Mouse (Mus musculus) limb, embryonic 14.5 days (tissue): ENCODE measurements around the gene Sh3glb2. TPM values are rescaled to one million over a fixed set of nuclear protein-coding genes. Genes with fewer than 3 reads are reported as not detected.

ENCODE experiments used
- ATAC-seq: fragments of 200-750 bp; cut with Nextera tagmentation; 2 replicates; pipeline ENCODE4 v1.8.0; 2017; ENCODE audit warnings: low read depth, moderate number of reproducible peaks, moderate TSS enrichment; ENCODE audit not compliant: low FRiP score
- DNase-seq: peaks from one replicate; pipeline ENCODE4 v3.0.0-alpha.2; 2015; ENCODE audit warnings: low spot score
- H3K27ac ChIP-seq: fragments of 300-500 bp; sonication (generic); replicated peaks from 2 replicates; pipeline ENCODE4 v1.5.1; 2014; ENCODE audit warnings: low read depth, mild to moderate bottlenecking, low read length, moderate library complexity, mixed read lengths
- H3K27me3 ChIP-seq: fragments of 300-500 bp; sonication (generic); 2 replicates; pipeline ENCODE4 v1.6.1; 2014; ENCODE audit warnings: low read length, mixed read lengths; ENCODE audit not compliant: control insufficient read depth, insufficient read depth
- H3K36me3 ChIP-seq: fragments of 300-500 bp; sonication (generic); 2 replicates; pipeline ENCODE4 v1.6.1; 2014; ENCODE audit warnings: mild to moderate bottlenecking, low read length, moderate library complexity, mixed read lengths; ENCODE audit not compliant: control insufficient read depth, insufficient read depth
- H3K4me1 ChIP-seq: fragments of 300-500 bp; sonication (generic); 2 replicates; pipeline ENCODE4 v1.6.1; 2014; ENCODE audit warnings: antibody characterized with exemption, low read length, mixed read lengths; ENCODE audit not compliant: control insufficient read depth, insufficient read depth
- H3K4me2 ChIP-seq: fragments of 300-500 bp; sonication (generic); replicated peaks from 2 replicates; pipeline ENCODE4 v1.6.1; 2014; ENCODE audit warnings: low read depth, mild to moderate bottlenecking, low read length, moderate library complexity; ENCODE audit not compliant: severe bottlenecking
- H3K4me3 ChIP-seq: fragments of 300-500 bp; sonication (generic); replicated peaks from 2 replicates; pipeline ENCODE4 v1.5.1; 2014; ENCODE audit warnings: low read length
- H3K9ac ChIP-seq: fragments of 300-500 bp; sonication (generic); 2 replicates; pipeline ENCODE4 v1.6.1; 2014; ENCODE audit warnings: mild to moderate bottlenecking, low read depth, low read length, moderate library complexity; ENCODE audit not compliant: severe bottlenecking
- H3K9me3 ChIP-seq: fragments of 300-500 bp; sonication (generic); 2 replicates; pipeline ENCODE4 v1.6.1; 2016; ENCODE audit warnings: low read length; ENCODE audit not compliant: control insufficient read depth
- POLR2A ChIP-seq: fragments of 200-500 bp; IDR thresholded peaks from 2 replicates; pipeline ENCODE4 v1.8.0; 2012; ENCODE audit warnings: inconsistent platforms, mild to moderate bottlenecking, moderate library complexity, borderline replicate concordance; ENCODE audit not compliant: insufficient read depth, insufficient read length; ENCODE audit errors: extremely low read depth
- WGBS: fragments of 180-500 bp; shearing (Covaris S2); extraction: QIAGEN DNeasy Blood & Tissue Kit; methylation state at CpG from one replicate; pipeline ENCODE4 v1.1.7; 2014; 5-methylcytosine and 5-hydroxymethylcytosine counted together
- microRNA-seq: library from miRNA; unstranded; fragments of <30 nt; microRNA quantifications from one replicate; pipeline ENCODE4, GENCODE M21; 2016
- polyA plus RNA-seq, 2 experiments: library from polyadenylated mRNA; depleted of rRNA in 1 of 2; stranded (reverse) in 1 of 2; unstranded in 1 of 2; fragments of >200 nt; fragmentation: Nextera tagmentation in 1 of 2; extraction: Ambion mirVana in 1 of 2; gene quantifications; 2 replicates each; pipeline versions ENCODE4 v1.2.1 to v1.2.3; 2012 to 2014

The Sh3glb2 gene
- polyA plus RNA-seq, 2 experiments: 64.8 to 122 TPM

GRCm38 (mm10) chr2:30299525-30299924, 59.6 kb downstream of the Sh3glb2 start:
- 69% methylated on average over 3 of the region's 3 CpGs for WGBS
- H3K9me3 ChIP-seq: no peaks in the 10 kb centered on the region
- H3K27ac ChIP-seq: no peak overlapping the region
- H3K9ac ChIP-seq: no peak overlapping the region
- DNase-seq: no peak
- no peaks in the 10 kb centered on the region for H3K4me1 ChIP-seq
- ATAC-seq: no peak
- H3K4me2 ChIP-seq: no peak overlapping the region
- peaks cover 82% of the 10 kb centered on the region for H3K36me3 ChIP-seq
- H3K27me3 ChIP-seq: no peaks in the 10 kb centered on the region
- H3K4me3 ChIP-seq: no peak overlapping the region
- no peak for TF ChIP-seq POLR2A

Small RNA genes within 50 kb of the gene (microRNA-seq; reads per million reads assigned to microRNA genes)
- not detected for gene Gm47292

Other genes with a start within 250 kb of the Sh3glb2 start
- 60.3 and 79.9 TPM in 2 replicates for gene Zer1, start 234.8 kb downstream of the Sh3glb2 start, polyA plus RNA-seq (2012; rRNA removed)
- gene Zer1, start 234.8 kb downstream of the Sh3glb2 start, polyA plus RNA-seq (2014; fragmentation: Nextera tagmentation; extraction: Ambion mirVana): 9.7 and 11.0 TPM in 2 replicates
- gene Tbc1d13, start 225.6 kb downstream of the Sh3glb2 start, polyA plus RNA-seq (2012; rRNA removed): 49.9 and 62.9 TPM in 2 replicates
- 10.4 and 10.7 TPM in 2 replicates for gene Tbc1d13, start 225.6 kb downstream of the Sh3glb2 start, polyA plus RNA-seq (2014; fragmentation: Nextera tagmentation; extraction: Ambion mirVana)
- 18.5 and 24.7 TPM in 2 replicates for gene Endog, start 187.8 kb downstream of the Sh3glb2 start, polyA plus RNA-seq (2012; rRNA removed)
- 20.9 and 22.6 TPM in 2 replicates for gene Endog, start 187.8 kb downstream of the Sh3glb2 start, polyA plus RNA-seq (2014; fragmentation: Nextera tagmentation; extraction: Ambion mirVana)
- gene Spout1, start 180.9 kb downstream of the Sh3glb2 start, polyA plus RNA-seq (2012; rRNA removed): 69.1 and 73.7 TPM in 2 replicates
- gene Spout1, start 180.9 kb downstream of the Sh3glb2 start, polyA plus RNA-seq (2014; fragmentation: Nextera tagmentation; extraction: Ambion mirVana): 75.6 and 79.9 TPM in 2 replicates
- 24.5 and 30.3 TPM in 2 replicates for gene Kyat1, start 153.5 kb downstream of the Sh3glb2 start, polyA plus RNA-seq (2012; rRNA removed)
- gene Kyat1, start 153.5 kb downstream of the Sh3glb2 start, polyA plus RNA-seq (2014; fragmentation: Nextera tagmentation; extraction: Ambion mirVana): 10.2 and 10.3 TPM in 2 replicates
- gene Lrrc8a, start 121.6 kb downstream of the Sh3glb2 start, polyA plus RNA-seq (2012; rRNA removed): 18.8 and 26.3 TPM in 2 replicates
- 47.2 and 53.8 TPM in 2 replicates for gene Lrrc8a, start 121.6 kb downstream of the Sh3glb2 start, polyA plus RNA-seq (2014; fragmentation: Nextera tagmentation; extraction: Ambion mirVana)
- gene Gm28035, start 118.8 kb downstream of the Sh3glb2 start, polyA plus RNA-seq (2012; rRNA removed): 3.8 and 6.0 TPM in 2 replicates
- 0.11 and 0.23 TPM in 2 replicates for gene Gm28035, start 118.8 kb downstream of the Sh3glb2 start, polyA plus RNA-seq (2014; fragmentation: Nextera tagmentation; extraction: Ambion mirVana)
- 11.7 and 12.8 TPM in 2 replicates for gene Phyhd1, start 93.1 kb downstream of the Sh3glb2 start, polyA plus RNA-seq (2012; rRNA removed)
- 5.0 and 5.1 TPM in 2 replicates for gene Phyhd1, start 93.1 kb downstream of the Sh3glb2 start, polyA plus RNA-seq (2014; fragmentation: Nextera tagmentation; extraction: Ambion mirVana)
- not detected in 2 replicates for gene Gm28038, start 78.3 kb downstream of the Sh3glb2 start, polyA plus RNA-seq (2012; rRNA removed)
- gene Gm28038, start 78.3 kb downstream of the Sh3glb2 start, polyA plus RNA-seq (2014; fragmentation: Nextera tagmentation; extraction: Ambion mirVana): not detected in 2 replicates
- 13.8 and 19.0 TPM in 2 replicates for gene Dolk, start 73.0 kb downstream of the Sh3glb2 start, polyA plus RNA-seq (2012; rRNA removed)
- gene Dolk, start 73.0 kb downstream of the Sh3glb2 start, polyA plus RNA-seq (2014; fragmentation: Nextera tagmentation; extraction: Ambion mirVana): 31.0 and 32.4 TPM in 2 replicates
- gene Nup188, start 72.9 kb downstream of the Sh3glb2 start, polyA plus RNA-seq (2012; rRNA removed): 55.6 and 73.6 TPM in 2 replicates
- gene Nup188, start 72.9 kb downstream of the Sh3glb2 start, polyA plus RNA-seq (2014; fragmentation: Nextera tagmentation; extraction: Ambion mirVana): 39.8 and 42.6 TPM in 2 replicates
- gene Miga2, start 4.9 kb upstream of the Sh3glb2 start, polyA plus RNA-seq (2012; rRNA removed): 28.9 and 37.3 TPM in 2 replicates
- gene Miga2, start 4.9 kb upstream of the Sh3glb2 start, polyA plus RNA-seq (2014; fragmentation: Nextera tagmentation; extraction: Ambion mirVana): 20.5 and 21.7 TPM in 2 replicates
- 49.8 and 71.3 TPM in 2 replicates for gene Dolpp1, start 32.9 kb upstream of the Sh3glb2 start, polyA plus RNA-seq (2012; rRNA removed)
- gene Dolpp1, start 32.9 kb upstream of the Sh3glb2 start, polyA plus RNA-seq (2014; fragmentation: Nextera tagmentation; extraction: Ambion mirVana): 30.9 and 31.8 TPM in 2 replicates
- 25.0 and 31.0 TPM in 2 replicates for gene Crat, start 56.5 kb upstream of the Sh3glb2 start, polyA plus RNA-seq (2012; rRNA removed)
- 33.4 and 36.1 TPM in 2 replicates for gene Crat, start 56.5 kb upstream of the Sh3glb2 start, polyA plus RNA-seq (2014; fragmentation: Nextera tagmentation; extraction: Ambion mirVana)
- gene Ptpa, start 56.7 kb upstream of the Sh3glb2 start, polyA plus RNA-seq (2012; rRNA removed): 142 and 168 TPM in 2 replicates
- gene Ptpa, start 56.7 kb upstream of the Sh3glb2 start, polyA plus RNA-seq (2014; fragmentation: Nextera tagmentation; extraction: Ambion mirVana): 74.5 and 87.6 TPM in 2 replicates
- gene Ier5l, start 114.9 kb upstream of the Sh3glb2 start, polyA plus RNA-seq (2012; rRNA removed): 31.0 and 47.8 TPM in 2 replicates
- gene Ier5l, start 114.9 kb upstream of the Sh3glb2 start, polyA plus RNA-seq (2014; fragmentation: Nextera tagmentation; extraction: Ambion mirVana): 3.9 and 7.5 TPM in 2 replicates
- gene Cstad, start 235.7 kb upstream of the Sh3glb2 start, polyA plus RNA-seq (2012; rRNA removed): 1.2 and 1.3 TPM in 2 replicates
- 2.2 and 3.1 TPM in 2 replicates for gene Cstad, start 235.7 kb upstream of the Sh3glb2 start, polyA plus RNA-seq (2014; fragmentation: Nextera tagmentation; extraction: Ambion mirVana)